Mouse (Mus musculus): Measurements from ENCODE around the gene Ngb. TPM values are rescaled to one million over a fixed set of nuclear protein-coding genes. Genes with fewer than 3 reads are reported as not detected.

Ngb gene
- polyA plus RNA-seq, 1 experiment from 2014 or later, result 0.33 TPM

DNA sequence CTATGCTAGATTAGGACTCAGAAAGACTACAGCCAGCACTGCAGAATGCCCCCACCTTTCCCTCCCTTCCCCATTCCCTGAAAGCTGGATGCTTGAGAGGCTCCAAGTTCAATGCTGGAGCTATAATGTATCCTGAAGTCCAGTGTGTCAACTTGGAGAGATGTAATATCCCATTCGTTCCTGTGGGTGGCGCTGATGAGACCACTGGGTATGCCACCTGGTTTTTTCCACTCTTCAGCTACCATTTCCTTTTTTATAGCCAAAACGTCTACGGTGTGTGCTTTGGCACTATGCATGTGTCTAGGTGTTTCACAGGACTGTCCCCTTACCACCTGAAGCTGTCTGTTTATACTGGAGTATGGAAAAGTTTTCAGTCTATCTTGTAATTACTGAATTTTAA is 14.0 kb downstream of the Ngb start:
- ATAC-seq (replicated peaks; ENCODE audit: low FRiP score, low read depth), result no peak
- no peaks in the 10 kb centered on the region for H3K4me1 ChIP-seq (replicated peaks; ENCODE audit: insufficient read depth, low read length)
- 42% methylated on average over 4 of the region's 4 CpGs for WGBS
- TF ChIP-seq CTCF (IDR thresholded peaks at IDR 0.05; ENCODE audit: low read depth), result peak; percentile 38; the same call in 1 of the 2 replicates
- no peaks in the 10 kb centered on the region for H3K9me3 ChIP-seq (replicated peaks; ENCODE audit: low read length)
- DNase-seq (ENCODE audit: low spot score), result no peak
- no peaks in the 10 kb centered on the region for H3K36me3 ChIP-seq (ENCODE audit: insufficient read depth, low read length)
- no peak overlapping the region for H3K4me3 ChIP-seq (replicated peaks; ENCODE audit: low read depth, low read length)
- H3K9ac ChIP-seq (ENCODE audit: low read depth, low read length), result no peak overlapping the region
- no peak overlapping the region for H3K4me2 ChIP-seq (ENCODE audit: low read length)
- H3K27ac ChIP-seq, result no peak overlapping the region
- H3K27me3 ChIP-seq (ENCODE audit: insufficient read depth, low read length), result no peaks in the 10 kb centered on the region

DNA sequence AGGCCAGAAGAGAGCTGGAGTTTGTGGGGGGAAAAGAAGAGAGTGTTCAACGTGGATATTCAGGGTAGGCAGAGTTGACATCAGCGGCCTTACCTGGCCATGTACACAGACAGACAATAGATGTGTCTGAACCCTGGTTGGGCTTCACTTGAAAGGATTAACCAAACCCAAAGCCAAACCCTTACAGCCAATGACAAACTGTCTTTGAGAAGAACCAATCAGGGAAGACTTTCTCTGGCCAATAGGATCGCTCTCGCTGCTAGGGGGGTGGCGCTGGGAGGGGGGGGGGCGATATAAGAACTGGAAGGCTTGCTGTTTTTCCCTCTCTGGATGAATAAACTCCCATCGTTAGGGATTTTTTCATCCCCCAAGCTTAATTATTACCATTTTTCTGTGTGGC is 15.1 kb downstream of the Ngb start:
- 62% methylated on average over 7 of the region's 7 CpGs for WGBS
- TF ChIP-seq CTCF (IDR thresholded peaks at IDR 0.05; ENCODE audit: low read depth), result no peak
- Histone ChIP-seq H3K9ac (ENCODE audit: low read depth, low read length) (no peak overlapping the region), H3K27ac (no peak overlapping the region), H3K4me2 (ENCODE audit: low read length) (no peak overlapping the region), H3K4me3 (replicated peaks; ENCODE audit: low read depth, low read length) (no peak overlapping the region), H3K27me3 (ENCODE audit: insufficient read depth, low read length) (no peaks in the 10 kb centered on the region), H3K36me3 (ENCODE audit: insufficient read depth, low read length) (no peaks in the 10 kb centered on the region), H3K4me1 (replicated peaks; ENCODE audit: insufficient read depth, low read length) (no peaks in the 10 kb centered on the region), H3K9me3 (replicated peaks; ENCODE audit: low read length) (no peaks in the 10 kb centered on the region)
- ATAC-seq (replicated peaks; ENCODE audit: low FRiP score, low read depth), result no peak
- DNase-seq (ENCODE audit: low spot score), result no peak

DNA sequence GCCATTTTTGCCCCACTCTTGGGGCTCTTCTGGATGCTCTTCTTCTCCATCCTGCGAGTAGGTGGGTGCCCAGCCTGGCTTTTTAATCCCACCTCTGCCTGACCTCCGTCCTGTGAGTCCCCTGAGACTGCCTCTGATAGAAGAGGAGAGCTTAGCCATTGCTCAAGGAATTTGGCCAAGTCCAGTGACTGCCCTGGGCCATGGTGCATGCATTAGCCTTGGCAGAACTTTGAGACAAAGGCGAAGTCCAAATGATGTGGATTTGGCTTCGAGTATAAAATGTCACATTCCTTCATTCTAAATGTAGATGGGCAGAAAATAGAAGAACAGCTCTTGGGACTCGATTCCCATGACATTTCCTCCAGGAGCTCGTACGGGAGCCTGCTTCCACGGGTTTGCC is 19.5 kb downstream of the Ngb start:
- H3K4me1 ChIP-seq (replicated peaks; ENCODE audit: insufficient read depth, low read length), result no peaks in the 10 kb centered on the region
- H3K9ac ChIP-seq (ENCODE audit: low read depth, low read length), result no peak overlapping the region
- H3K4me3 ChIP-seq (replicated peaks; ENCODE audit: low read depth, low read length), result no peak overlapping the region
- DNase-seq (ENCODE audit: low spot score) (no peak), ATAC-seq (replicated peaks; ENCODE audit: low FRiP score, low read depth) (no peak)
- H3K4me2 ChIP-seq (ENCODE audit: low read length), result no peak overlapping the region
- no peak overlapping the region for H3K27ac ChIP-seq
- TF ChIP-seq CTCF (IDR thresholded peaks at IDR 0.05; ENCODE audit: low read depth), result no peak
- no peaks in the 10 kb centered on the region for H3K9me3 ChIP-seq (replicated peaks; ENCODE audit: low read length)
- H3K36me3 ChIP-seq (ENCODE audit: insufficient read depth, low read length), result no peaks in the 10 kb centered on the region
- H3K27me3 ChIP-seq (ENCODE audit: insufficient read depth, low read length), result no peaks in the 10 kb centered on the region
- 78% methylated on average over 8 of the region's 8 CpGs for WGBS

DNA sequence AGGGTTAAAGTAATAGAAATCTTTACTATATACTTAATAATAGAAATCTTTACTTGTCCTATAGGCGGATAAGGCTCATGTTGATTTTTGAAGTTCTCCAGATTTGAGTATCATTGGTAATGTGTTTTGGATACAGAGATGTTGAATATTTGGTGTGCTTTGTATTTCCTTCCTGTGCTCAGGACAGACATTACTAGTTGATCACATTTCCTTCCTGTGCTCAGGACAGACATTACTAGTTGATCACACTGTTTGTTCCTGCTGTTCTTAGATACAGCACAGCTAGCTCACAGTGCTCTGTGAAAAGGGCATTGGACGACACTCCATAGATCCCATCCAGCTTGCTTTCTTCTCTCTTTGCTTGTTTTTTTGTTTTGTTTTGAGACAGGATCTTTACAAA is 25.7 kb downstream of the Ngb start:
- Histone ChIP-seq H3K4me1 (replicated peaks; ENCODE audit: insufficient read depth, low read length) (no peaks in the 10 kb centered on the region), H3K27me3 (ENCODE audit: insufficient read depth, low read length) (no peaks in the 10 kb centered on the region), H3K27ac (no peak overlapping the region), H3K4me3 (replicated peaks; ENCODE audit: low read depth, low read length) (no peak overlapping the region), H3K9ac (ENCODE audit: low read depth, low read length) (no peak overlapping the region), H3K36me3 (ENCODE audit: insufficient read depth, low read length) (no peaks in the 10 kb centered on the region), H3K4me2 (ENCODE audit: low read length) (no peak overlapping the region), H3K9me3 (replicated peaks; ENCODE audit: low read length) (no peaks in the 10 kb centered on the region)
- no peak for TF ChIP-seq CTCF (IDR thresholded peaks at IDR 0.05; ENCODE audit: low read depth)
- WGBS, result 87% methylated on average over 2 of the region's 2 CpGs
- ATAC-seq (replicated peaks; ENCODE audit: low FRiP score, low read depth) (no peak), DNase-seq (ENCODE audit: low spot score) (no peak)

DNA sequence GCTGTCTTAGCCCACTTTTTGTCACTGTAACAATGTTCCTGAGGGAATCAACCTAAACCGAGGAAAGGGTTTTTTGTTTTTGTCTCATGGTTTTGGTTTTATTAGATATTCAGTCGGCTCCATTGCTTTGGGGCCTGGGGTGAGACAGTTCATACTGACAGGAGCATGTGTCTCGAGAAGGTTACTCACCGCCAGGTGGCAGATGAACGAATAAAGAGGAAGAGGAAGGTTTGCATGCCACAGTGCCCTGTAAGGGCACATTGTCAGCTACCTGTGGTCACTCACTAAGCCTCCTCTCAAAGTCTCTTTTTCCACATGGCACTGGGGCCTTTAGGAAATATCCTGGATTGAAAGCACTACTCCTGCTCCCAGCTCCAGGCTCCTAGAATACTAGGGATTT is 31.8 kb downstream of the Ngb start:
- H3K4me2 ChIP-seq (ENCODE audit: low read length), result no peak overlapping the region
- no peaks in the 10 kb centered on the region for H3K9me3 ChIP-seq (replicated peaks; ENCODE audit: low read length)
- no peak for ATAC-seq (replicated peaks; ENCODE audit: low FRiP score, low read depth)
- no peak overlapping the region for H3K4me3 ChIP-seq (replicated peaks; ENCODE audit: low read depth, low read length)
- H3K4me1 ChIP-seq (replicated peaks; ENCODE audit: insufficient read depth, low read length), result no peaks in the 10 kb centered on the region
- H3K27ac ChIP-seq, result no peak overlapping the region
- 68% methylated on average over 5 of the region's 5 CpGs for WGBS
- no peaks in the 10 kb centered on the region for H3K27me3 ChIP-seq (ENCODE audit: insufficient read depth, low read length)
- no peak for TF ChIP-seq CTCF (IDR thresholded peaks at IDR 0.05; ENCODE audit: low read depth)
- DNase-seq (ENCODE audit: low spot score), result no peak
- no peaks in the 10 kb centered on the region for H3K36me3 ChIP-seq (ENCODE audit: insufficient read depth, low read length)
- no peak overlapping the region for H3K9ac ChIP-seq (ENCODE audit: low read depth, low read length)

DNA sequence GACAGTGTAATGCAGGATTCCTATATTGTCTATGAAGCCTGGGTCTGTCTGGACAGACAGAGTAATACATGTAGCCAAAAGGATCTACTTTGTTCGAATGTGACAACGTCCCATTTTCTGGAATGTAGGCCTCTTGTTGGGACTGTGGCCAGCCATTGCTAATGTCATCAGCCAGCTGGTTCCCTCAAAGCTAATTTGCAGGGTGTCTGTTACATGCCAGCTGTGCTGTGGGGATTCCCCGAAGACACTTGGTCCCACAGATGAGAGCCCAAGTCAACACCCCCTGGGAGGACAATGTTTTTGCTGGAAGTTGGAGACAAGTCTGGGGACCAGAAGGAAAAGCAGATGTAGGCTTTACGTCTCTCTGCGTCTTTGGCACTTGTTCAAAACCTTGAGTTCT is 35.9 kb downstream of the Ngb start:
- no peak overlapping the region for H3K27ac ChIP-seq
- peak; percentile 37 for DNase-seq (ENCODE audit: low spot score)
- 66% methylated on average over 5 of the region's 5 CpGs for WGBS

DNA sequence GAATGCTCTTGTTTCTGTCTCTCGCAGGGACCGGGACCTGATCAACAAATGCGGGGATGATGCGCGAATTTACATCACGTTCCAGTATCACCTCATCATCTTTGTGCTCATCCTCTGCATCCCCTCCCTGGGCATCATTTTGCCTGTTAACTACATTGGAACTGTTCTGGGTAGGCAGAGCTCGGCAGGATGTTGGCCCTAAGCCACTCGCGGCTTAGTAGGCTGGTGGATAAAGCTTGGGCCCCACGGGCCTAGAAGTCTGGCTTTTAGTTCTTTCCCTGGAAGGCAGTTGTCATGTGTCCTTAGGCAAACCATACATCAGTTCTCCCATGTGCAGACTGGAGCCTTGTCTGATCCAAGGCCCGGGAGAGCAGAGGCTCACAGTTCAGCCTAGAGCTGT is 36.9 kb downstream of the Ngb start:
- TF ChIP-seq CTCF (IDR thresholded peaks at IDR 0.05; ENCODE audit: low read depth), result no peak
- Histone ChIP-seq H3K4me2 (ENCODE audit: low read length) (no peak overlapping the region), H3K27ac (no peak overlapping the region), H3K9me3 (replicated peaks; ENCODE audit: low read length) (no peaks in the 10 kb centered on the region), H3K27me3 (ENCODE audit: insufficient read depth, low read length) (no peaks in the 10 kb centered on the region), H3K9ac (ENCODE audit: low read depth, low read length) (no peak overlapping the region), H3K36me3 (ENCODE audit: insufficient read depth, low read length) (no peaks in the 10 kb centered on the region), H3K4me1 (replicated peaks; ENCODE audit: insufficient read depth, low read length) (no peaks in the 10 kb centered on the region), H3K4me3 (replicated peaks; ENCODE audit: low read depth, low read length) (no peak overlapping the region)
- ATAC-seq (replicated peaks; ENCODE audit: low FRiP score, low read depth), result no peak
- 89% methylated on average over 11 of the region's 11 CpGs for WGBS
- DNase-seq (ENCODE audit: low spot score), result no peak

More for the DNA sequence above, 35.9 kb downstream of the Ngb start:
- Histone ChIP-seq H3K4me1 (replicated peaks; ENCODE audit: insufficient read depth, low read length) (no peaks in the 10 kb centered on the region), H3K4me2 (ENCODE audit: low read length) (no peak overlapping the region), H3K9ac (ENCODE audit: low read depth, low read length) (no peak overlapping the region), H3K27me3 (ENCODE audit: insufficient read depth, low read length) (no peaks in the 10 kb centered on the region), H3K9me3 (replicated peaks; ENCODE audit: low read length) (no peaks in the 10 kb centered on the region), H3K36me3 (ENCODE audit: insufficient read depth, low read length) (no peaks in the 10 kb centered on the region), H3K4me3 (replicated peaks; ENCODE audit: low read depth, low read length) (no peak overlapping the region)
- ATAC-seq (replicated peaks; ENCODE audit: low FRiP score, low read depth), result no peak
- TF ChIP-seq CTCF (IDR thresholded peaks at IDR 0.05; ENCODE audit: low read depth), result no peak

Measured in kidney, postnatal 0 days (tissue).